Mouse (Mus musculus) gastrocnemius, postnatal 4 days (tissue): ENCODE results near the gene 1700031F05Rik. TPM values are rescaled to one million over a fixed set of nuclear protein-coding genes. Genes with fewer than 3 reads are reported as not detected.
"Not testable (repeated sequence)": the region's sequence is repeated elsewhere in the genome, so short reads cannot be mapped to it uniquely, and the experiment has no call there.

ENCODE experiments used
- DNase-seq, 2 experiments: peaks; one replicate each; pipeline ENCODE4 v3.0.0; 2021 to 2022; ENCODE audit warnings: low spot score in 2 of 2, mixed read lengths in 2 of 2
- long read RNA-seq, 2 experiments: library from polyadenylated mRNA; stranded (forward); transcript quantifications; one replicate each; pipeline ENCODE4 v2.0.0; 2021
- total RNA-seq, 2 experiments: library from RNA; stranded (reverse); gene quantifications; 2 replicates each; pipeline ENCODE4 v1.2.3; 2021

Gene 1700031F05Rik
- not detected for total RNA-seq
- long read RNA-seq, experiment 1 = 0 reads
- long read RNA-seq, experiment 2 = 0 reads

DNA sequence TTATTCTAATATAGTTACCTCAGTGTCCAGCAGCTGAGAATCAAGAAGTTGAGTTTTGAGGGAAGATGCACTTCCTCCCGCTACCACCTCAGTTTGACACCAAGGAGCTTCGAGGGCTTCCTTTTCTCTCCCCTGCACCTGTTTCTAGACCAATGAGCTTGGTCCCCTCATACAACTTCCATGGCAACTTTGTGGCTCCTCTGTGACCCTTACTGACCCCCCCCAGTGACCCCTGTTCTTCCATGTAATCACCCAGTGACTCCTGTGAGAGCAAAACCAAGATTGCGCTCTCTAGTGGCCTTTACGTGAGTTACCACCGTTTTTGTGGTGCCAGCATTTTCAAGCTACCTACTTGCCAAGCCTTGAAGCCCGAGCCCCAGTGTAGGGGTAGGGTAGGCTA is at the start of gene 1700031F05Rik:
TSS of gene 1700031F05Rik (minus strand) at position 101 of the 400 bp plus-strand sequence.
- DNase-seq = no peak

DNA sequence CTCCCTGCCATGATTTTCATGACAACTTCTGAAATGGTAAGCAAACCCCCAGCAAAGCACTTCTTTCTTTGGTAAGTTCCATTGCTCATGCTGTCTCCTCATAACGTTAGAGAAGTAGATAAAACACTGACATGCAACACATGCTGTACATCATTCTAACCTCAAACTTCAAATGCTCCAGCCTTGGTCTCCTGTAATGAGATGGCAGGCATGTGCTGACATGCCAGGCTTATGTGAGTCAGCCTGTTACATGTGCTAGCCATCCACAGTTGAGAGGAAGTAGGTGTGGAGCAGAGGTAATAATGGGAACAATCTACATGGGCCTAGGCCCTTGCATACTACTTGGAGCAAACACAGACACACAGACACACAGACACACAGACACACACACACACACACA is 47.1 kb upstream of the 1700031F05Rik start:
- not testable (repeated sequence) for DNase-seq

DNA sequence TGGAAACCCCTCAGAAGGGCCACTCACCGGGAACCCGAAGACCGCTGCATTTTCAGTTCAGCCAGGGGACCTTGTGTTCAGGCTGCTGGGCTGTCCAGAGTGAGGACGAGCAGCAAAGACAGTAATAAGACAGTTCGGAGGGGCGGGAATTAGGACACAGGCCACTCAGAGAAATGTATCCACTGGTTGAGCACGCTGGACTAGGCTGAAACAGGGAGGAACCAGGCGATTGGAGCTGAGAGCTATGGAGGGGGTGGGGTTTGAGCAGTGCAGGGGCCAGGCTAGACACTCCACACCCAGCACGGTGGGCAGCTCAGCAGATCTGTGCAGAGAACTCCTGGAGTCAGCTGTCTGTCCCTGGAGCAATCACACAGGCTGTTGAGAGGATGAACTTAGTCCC is 40.8 kb upstream of the 1700031F05Rik start, which contains the start of the genes Dmrtc1a and 1700011M02Rik:
TSS of gene Dmrtc1a (minus strand) at position 101 of the 400 bp plus-strand sequence.
TSS of gene 1700011M02Rik (plus strand) at position 319 of the 400 bp plus-strand sequence.
- not testable (repeated sequence) for DNase-seq

DNA sequence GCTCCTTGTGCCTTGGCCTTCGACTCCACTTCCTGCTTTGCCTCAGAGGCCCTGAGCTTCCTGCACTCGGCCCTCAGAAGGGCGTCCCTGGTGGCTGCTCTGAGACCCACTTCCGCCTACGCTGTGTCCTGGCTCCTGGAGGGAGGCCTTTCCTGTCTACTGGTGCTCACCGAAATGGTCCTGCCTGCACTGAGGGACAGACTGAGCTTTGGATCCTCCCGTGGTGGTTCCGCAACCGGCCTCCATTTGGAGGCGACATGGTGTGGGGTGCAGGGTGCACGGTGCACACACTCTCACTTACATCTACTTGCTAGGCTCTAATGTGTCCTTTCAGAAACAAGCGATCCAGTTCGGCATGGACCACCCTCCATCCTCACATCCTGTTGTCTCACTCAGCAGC is 13.3 kb downstream of the 1700031F05Rik start, which contains the start of gene Dmrtc1c2:
TSS of gene Dmrtc1c2 (minus strand) at position 101 of the 400 bp plus-strand sequence.
- not testable (repeated sequence) for DNase-seq

DNA sequence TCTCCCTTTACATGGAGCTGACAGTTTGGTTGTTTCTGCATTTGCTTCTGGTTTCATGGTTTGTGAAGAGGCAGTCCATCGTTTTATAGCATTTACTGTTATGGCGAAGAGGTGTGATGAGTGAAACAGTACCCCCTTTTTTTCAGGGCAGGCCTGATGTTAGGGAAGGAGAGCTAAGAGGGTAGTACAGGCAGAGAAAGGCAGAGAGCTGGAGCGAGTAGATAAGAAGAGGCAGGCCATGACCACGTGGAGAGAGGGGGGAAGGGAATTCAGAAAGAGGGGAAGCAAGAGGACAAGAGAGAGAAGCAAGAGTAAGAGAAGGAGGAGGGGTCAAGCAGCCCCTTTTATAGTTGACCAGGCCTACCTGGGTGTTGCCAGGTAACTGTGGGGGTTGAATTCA is 55.5 kb downstream of the 1700031F05Rik start:
- no peak for DNase-seq

Other genes starting within 250 kb of the 1700031F05Rik start
- 10 to 100 TPM; 34.1 to 39.0 TPM for gene Phka1, start 223.7 kb downstream of the 1700031F05Rik start, total RNA-seq
- gene Gm3880, start 181.0 kb downstream of the 1700031F05Rik start, total RNA-seq = not detected
- not detected for gene Gm9112, start 160.3 kb downstream of the 1700031F05Rik start, total RNA-seq
- not detected for gene Dmrtc1b, start 160.1 kb downstream of the 1700031F05Rik start, total RNA-seq
- gene Dmrtc1c1, start 65.0 kb downstream of the 1700031F05Rik start, total RNA-seq = not detected
- gene Dmrtc1c2, start 13.4 kb downstream of the 1700031F05Rik start, total RNA-seq = not detected
- not detected for gene Dmrtc1a, start 40.7 kb upstream of the 1700031F05Rik start, total RNA-seq
- gene 1700011M02Rik, start 40.9 kb upstream of the 1700031F05Rik start, total RNA-seq = not detected
- not detected for gene 1700018G05Rik, start 60.4 kb upstream of the 1700031F05Rik start, total RNA-seq